Mouse (Mus musculus): Measurements from ENCODE around the gene Trnt1. TPM values are rescaled to one million over a fixed set of nuclear protein-coding genes. Genes with fewer than 3 reads are reported as not detected.

Trnt1 gene
- polyA plus RNA-seq, 1 experiment from 2014 or later: 54.9 TPM

DNA sequence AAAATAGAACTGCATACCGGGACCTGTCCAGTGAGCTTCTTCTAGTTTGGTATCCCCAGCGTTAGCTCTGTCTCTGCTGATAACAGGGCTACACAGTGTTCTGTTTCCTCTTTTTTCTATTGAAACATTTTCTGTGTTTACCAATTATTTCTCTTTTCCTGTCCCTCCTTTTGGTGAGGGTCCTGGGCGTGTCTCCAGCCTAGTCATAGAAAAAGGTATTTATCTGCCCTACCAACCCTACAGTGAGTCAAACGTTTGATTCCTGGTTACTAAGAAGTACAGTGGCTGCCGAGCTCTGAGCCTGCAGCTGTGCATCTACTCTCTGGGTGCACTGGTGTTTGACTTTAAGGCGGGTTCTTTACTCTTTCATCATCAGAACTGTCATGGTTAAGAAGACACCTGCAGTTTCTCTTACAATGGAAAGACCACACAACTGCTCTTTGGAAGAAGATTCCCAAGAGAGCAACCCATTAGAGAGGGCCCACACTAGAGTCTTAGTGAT lies 20.0 kb upstream of the Trnt1 start, which contains the start of gene Il5ra:
Gene Il5ra, minus strand, starts transcription at position 151 of the 502 bp plus-strand sequence.
- H3K4me1 ChIP-seq (replicated peaks): no peaks in the 10 kb centered on the region
- H3K9me3 ChIP-seq: no peaks in the 10 kb centered on the region
- 74% methylated on average over 6 of the region's 6 CpGs for WGBS
- no peak within 1 kb of the TSS for H3K4me3 ChIP-seq
- no peaks in the 10 kb centered on the region for H3K27me3 ChIP-seq (ENCODE audit: insufficient read depth, poor library complexity, severe bottlenecking)
- no peak within 1 kb of the TSS for H3K27ac ChIP-seq
- no peaks in the 10 kb centered on the region for H3K36me3 ChIP-seq
- DNase-seq (ENCODE audit: low spot score): no peak

DNA sequence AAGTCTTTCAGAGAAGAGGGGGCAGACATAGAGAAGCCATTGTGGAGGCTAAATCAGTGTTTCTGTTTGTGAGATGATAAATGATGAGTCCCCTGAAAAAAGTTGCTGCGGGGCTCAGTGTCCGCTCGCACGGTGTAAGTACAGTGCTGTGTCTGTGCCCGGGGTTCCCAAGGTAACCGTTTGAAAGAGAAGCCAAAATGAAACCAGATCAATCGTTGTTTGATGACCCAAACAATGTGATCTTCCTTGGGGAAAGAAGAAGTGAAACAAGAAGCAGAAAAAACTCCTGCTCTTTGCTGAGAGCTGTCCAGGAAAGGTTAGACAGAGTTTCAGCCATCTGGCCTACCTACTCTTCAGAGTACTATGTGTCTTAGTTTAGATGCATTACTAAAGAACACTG lies 18.6 kb upstream of the Trnt1 start:
- H3K9me3 ChIP-seq: no peaks in the 10 kb centered on the region
- no peak for DNase-seq (ENCODE audit: low spot score)
- WGBS: 76% methylated on average over 7 of the region's 7 CpGs
- H3K4me1 ChIP-seq (replicated peaks): no peaks in the 10 kb centered on the region
- no peak overlapping the region for H3K4me3 ChIP-seq
- H3K27me3 ChIP-seq (ENCODE audit: insufficient read depth, poor library complexity, severe bottlenecking): no peaks in the 10 kb centered on the region
- H3K27ac ChIP-seq: no peak overlapping the region
- H3K36me3 ChIP-seq: no peaks in the 10 kb centered on the region

- no peaks in the 10 kb centered on the region for H3K27me3 ChIP-seq (ENCODE audit: insufficient read depth, poor library complexity, severe bottlenecking)
- WGBS: 83% methylated on average over 3 of the region's 3 CpGs
- no peak for DNase-seq (ENCODE audit: low spot score)
- H3K27ac ChIP-seq: no peak overlapping the region
- no peaks in the 10 kb centered on the region for H3K36me3 ChIP-seq
- H3K4me3 ChIP-seq: no peak overlapping the region
- no peaks in the 10 kb centered on the region for H3K4me1 ChIP-seq (replicated peaks)
- no peaks in the 10 kb centered on the region for H3K9me3 ChIP-seq
These were observed 10.6 kb upstream of the Trnt1 start for GRCm38 (mm10) chr6:106758299-106758698.

DNA sequence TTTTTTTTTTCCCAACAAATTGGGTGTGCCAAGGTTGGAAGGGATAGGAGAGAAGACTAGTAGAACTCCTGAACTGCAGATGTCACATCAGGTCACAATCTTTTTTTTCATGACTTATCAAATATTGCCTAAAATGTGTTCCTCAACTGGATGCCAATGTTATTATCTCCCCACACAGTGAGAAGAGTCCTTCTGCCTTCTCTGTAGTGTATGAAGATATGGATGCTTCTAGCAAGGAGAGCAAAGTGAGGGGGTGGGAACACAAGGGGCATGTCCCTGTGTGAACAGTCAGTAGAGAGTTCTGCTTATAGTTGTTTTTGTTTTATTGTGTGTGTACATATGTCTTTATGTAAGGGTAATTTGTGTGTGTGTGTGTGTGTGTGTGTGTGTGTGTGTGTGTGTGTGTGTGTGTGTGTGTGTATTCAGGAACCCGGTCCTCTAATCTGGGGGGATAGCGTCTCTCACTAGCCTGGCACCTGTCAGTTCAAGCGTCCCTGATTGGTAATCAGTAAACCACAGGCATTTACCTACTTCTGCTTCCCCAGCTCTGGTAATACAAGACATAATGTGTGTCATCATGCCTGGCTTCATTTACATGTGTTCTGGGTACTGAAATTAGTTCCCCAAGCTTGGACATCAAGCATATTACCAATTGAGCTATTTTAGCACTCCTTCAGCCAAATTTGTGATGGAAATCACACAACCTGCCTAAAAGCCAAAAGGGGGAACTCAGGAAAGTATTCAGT lies 8.3 kb upstream of the Trnt1 start:
- H3K4me1 ChIP-seq (replicated peaks): no peaks in the 10 kb centered on the region
- H3K36me3 ChIP-seq: no peaks in the 10 kb centered on the region
- H3K27ac ChIP-seq: no peak overlapping the region
- H3K27me3 ChIP-seq (ENCODE audit: insufficient read depth, poor library complexity, severe bottlenecking): no peaks in the 10 kb centered on the region
- no peak overlapping the region for H3K4me3 ChIP-seq
- 79% methylated on average over 3 of the region's 3 CpGs for WGBS
- DNase-seq (ENCODE audit: low spot score): no peak
- H3K9me3 ChIP-seq: no peaks in the 10 kb centered on the region

DNA sequence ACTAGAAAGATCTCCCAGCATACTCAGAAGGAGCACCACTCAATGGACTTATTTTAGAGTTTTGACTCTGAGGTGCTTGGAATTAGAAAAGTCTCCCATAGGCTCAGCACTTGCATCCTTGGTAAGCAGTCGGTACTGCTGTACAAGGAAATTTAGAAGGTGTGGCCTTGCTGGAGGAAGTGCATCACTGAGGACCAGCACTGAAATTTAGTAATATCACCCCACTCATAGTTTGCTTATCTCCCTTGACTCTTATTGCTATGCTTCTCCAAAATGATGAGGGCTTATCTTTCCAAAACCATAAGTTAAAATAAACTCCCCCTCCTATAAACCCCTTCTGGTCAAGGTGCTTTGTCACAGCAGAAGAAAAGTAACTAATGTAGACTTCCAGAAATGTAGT lies 7.4 kb upstream of the Trnt1 start:
- 89% methylated on average over 1 of the region's 1 CpGs for WGBS
- Histone ChIP-seq H3K4me1 (replicated peaks) (no peaks in the 10 kb centered on the region), H3K36me3 (no peaks in the 10 kb centered on the region), H3K27me3 (ENCODE audit: insufficient read depth, poor library complexity, severe bottlenecking) (no peaks in the 10 kb centered on the region), H3K4me3 (no peak overlapping the region), H3K27ac (no peak overlapping the region), H3K9me3 (no peaks in the 10 kb centered on the region)
- DNase-seq (ENCODE audit: low spot score): no peak

- WGBS: 81% methylated on average over 1 of the region's 1 CpGs
- Histone ChIP-seq H3K4me3 (no peak overlapping the region), H3K27me3 (ENCODE audit: insufficient read depth, poor library complexity, severe bottlenecking) (no peaks in the 10 kb centered on the region), H3K4me1 (replicated peaks) (peaks cover 11% of the 10 kb centered on the region), H3K36me3 (no peaks in the 10 kb centered on the region), H3K27ac (no peak overlapping the region), H3K9me3 (no peaks in the 10 kb centered on the region)
- no peak for DNase-seq (ENCODE audit: low spot score)
These were observed 3.0 kb upstream of the Trnt1 start for GRCm38 (mm10) chr6:106765892-106766291.

DNA sequence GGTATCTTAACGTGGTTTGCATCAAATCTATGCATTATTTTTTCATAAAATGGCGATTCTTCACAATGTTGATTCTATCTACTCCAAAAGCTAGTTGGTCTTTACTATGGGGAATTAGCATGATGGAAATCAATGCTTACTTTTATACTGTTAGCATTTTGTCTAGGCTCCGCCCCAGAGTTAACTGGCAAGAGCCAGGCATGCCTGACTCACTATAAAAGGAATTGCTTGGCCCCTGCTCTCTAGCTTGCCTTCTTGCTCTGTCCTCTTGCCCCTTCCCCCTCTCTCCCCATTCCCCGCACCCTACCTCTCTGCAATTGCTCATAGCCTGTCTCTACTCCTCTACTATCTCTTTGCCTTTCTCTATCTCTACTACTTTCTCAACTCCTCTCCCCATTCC lies 2.1 kb upstream of the Trnt1 start:
- Histone ChIP-seq H3K4me1 (replicated peaks) (peaks cover 11% of the 10 kb centered on the region), H3K27ac (no peak overlapping the region), H3K27me3 (ENCODE audit: insufficient read depth, poor library complexity, severe bottlenecking) (no peaks in the 10 kb centered on the region), H3K4me3 (no peak overlapping the region), H3K36me3 (peaks cover 7% of the 10 kb centered on the region; the same call in 1 of the 2 replicates), H3K9me3 (no peaks in the 10 kb centered on the region)
- DNase-seq (ENCODE audit: low spot score): no peak
- WGBS: 77% methylated on average over 4 of the region's 4 CpGs

DNA sequence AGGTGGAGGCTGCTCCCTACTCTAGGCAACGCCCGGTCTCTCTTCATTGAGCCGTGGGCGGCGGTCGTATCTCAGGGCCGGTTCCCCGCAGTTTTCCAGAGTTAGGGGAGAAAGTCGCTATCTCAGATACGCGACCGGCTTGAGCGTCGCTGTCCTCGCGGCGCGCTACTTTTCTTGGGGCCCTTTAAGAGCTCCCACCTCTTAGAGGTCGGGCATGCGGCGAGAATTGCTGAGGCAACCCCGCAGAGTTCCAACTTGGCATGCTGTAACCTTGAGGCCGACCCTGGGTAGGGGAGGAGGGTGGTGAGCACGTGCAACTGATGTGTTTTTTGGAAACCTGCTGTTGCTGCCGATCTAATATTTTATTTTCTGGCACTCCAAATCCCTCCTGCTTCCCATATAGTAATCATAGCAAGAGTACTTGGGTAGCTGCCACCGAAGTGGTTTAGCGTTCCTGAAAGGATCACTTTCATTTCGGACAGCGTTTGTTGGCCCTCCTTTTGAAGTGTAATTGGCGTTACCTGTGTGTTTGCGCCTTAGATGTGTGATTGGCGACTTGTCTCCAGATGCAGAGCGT lies 458 bp downstream of the Trnt1 start:
- H3K4me1 ChIP-seq (replicated peaks): peaks cover 11% of the 10 kb centered on the region
- 2% methylated on average over 33 of the region's 33 CpGs for WGBS
- DNase-seq (ENCODE audit: low spot score): no peak
- H3K9me3 ChIP-seq: no peaks in the 10 kb centered on the region
- H3K27ac ChIP-seq: peak overlapping the region; percentile 85
- peak overlapping the region; percentile 84 for H3K4me3 ChIP-seq
- no peaks in the 10 kb centered on the region for H3K27me3 ChIP-seq (ENCODE audit: insufficient read depth, poor library complexity, severe bottlenecking)
- peaks cover 31% of the 10 kb centered on the region for H3K36me3 ChIP-seq

GRCm38 (mm10) chr6:106770046-106770445 lies 1.1 kb downstream of the Trnt1 start:
- H3K27ac ChIP-seq: no peak overlapping the region
- peaks cover 38% of the 10 kb centered on the region for H3K36me3 ChIP-seq
- H3K9me3 ChIP-seq: no peaks in the 10 kb centered on the region
- H3K27me3 ChIP-seq (ENCODE audit: insufficient read depth, poor library complexity, severe bottlenecking): no peaks in the 10 kb centered on the region
- 68% methylated on average over 4 of the region's 4 CpGs for WGBS
- H3K4me3 ChIP-seq: peak overlapping the region; percentile 84
- DNase-seq (ENCODE audit: low spot score): no peak
- peaks cover 11% of the 10 kb centered on the region for H3K4me1 ChIP-seq (replicated peaks)

DNA sequence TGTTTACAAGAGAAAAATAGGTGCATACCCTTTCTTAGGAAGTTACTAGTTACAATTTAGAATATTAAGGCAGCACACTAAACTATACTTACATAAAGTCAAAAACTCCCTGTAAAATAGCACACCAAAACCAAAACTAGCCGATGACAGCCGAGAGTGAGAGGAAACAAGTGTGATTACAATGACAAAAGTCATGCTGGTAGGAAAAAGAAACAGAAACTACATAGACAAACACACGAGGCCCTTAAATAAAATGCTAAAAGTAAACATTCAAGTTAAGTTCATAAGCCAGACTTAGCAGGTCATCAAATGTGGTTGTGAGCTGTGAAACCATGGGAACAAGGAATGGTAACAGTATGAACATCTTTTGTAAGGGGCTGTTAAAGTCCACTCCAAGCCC lies 18.2 kb downstream of the Trnt1 start:
- 91% methylated on average over 3 of the region's 3 CpGs for WGBS
- no peak for DNase-seq (ENCODE audit: low spot score)
- H3K36me3 ChIP-seq: peaks cover 63% of the 10 kb centered on the region
- H3K27me3 ChIP-seq (ENCODE audit: insufficient read depth, poor library complexity, severe bottlenecking): no peaks in the 10 kb centered on the region
- no peak overlapping the region for H3K4me3 ChIP-seq
- no peaks in the 10 kb centered on the region for H3K4me1 ChIP-seq (replicated peaks)
- H3K27ac ChIP-seq: no peak overlapping the region
- H3K9me3 ChIP-seq: no peaks in the 10 kb centered on the region

DNA sequence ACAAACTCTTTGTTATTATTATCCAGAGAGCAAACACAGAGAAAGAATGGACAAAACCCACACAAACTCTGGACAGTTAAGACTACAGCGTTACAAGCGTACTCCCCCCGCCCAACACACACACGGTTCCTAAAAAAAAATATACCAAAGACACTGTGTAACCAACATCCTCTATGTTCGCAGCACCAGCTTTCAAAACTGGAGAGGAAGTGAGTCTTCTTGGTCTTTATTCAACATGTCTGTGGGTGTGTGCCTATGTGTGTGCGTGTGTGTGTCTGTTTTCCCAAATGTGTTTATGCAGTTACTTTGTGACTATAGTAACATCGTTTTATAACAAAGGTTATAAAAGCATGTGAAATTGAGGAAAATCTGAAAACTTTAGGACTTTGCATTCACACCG lies 22.5 kb downstream of the Trnt1 start:
- Histone ChIP-seq H3K4me1 (replicated peaks) (no peaks in the 10 kb centered on the region), H3K27ac (no peak overlapping the region), H3K36me3 (peaks cover 65% of the 10 kb centered on the region), H3K27me3 (ENCODE audit: insufficient read depth, poor library complexity, severe bottlenecking) (no peaks in the 10 kb centered on the region), H3K4me3 (no peak overlapping the region), H3K9me3 (no peaks in the 10 kb centered on the region)
- DNase-seq (ENCODE audit: low spot score): no peak
- 94% methylated on average over 8 of the region's 8 CpGs for WGBS

DNA sequence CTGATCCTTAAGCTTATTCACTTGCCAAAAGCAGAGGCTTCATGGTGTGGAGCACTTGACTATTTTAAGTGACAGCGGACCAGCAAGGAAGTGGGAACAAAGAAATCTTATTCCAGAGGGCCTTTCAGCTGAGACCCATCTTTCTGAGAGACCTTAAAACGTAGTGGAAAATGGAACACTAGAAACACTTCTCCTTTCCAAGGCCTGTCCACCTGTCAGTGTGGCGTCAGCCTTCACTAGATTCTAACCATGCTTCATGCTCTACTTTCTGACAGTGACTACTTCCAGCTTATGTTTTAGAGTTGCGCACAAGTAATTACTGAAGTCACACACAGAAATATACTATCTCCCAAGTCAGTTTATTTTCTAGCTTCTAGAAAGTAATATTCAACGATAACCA lies 23.6 kb downstream of the Trnt1 start:
- Histone ChIP-seq H3K36me3 (peaks cover 55% of the 10 kb centered on the region), H3K4me3 (no peak overlapping the region), H3K27ac (no peak overlapping the region), H3K4me1 (replicated peaks) (no peaks in the 10 kb centered on the region), H3K9me3 (no peaks in the 10 kb centered on the region), H3K27me3 (ENCODE audit: insufficient read depth, poor library complexity, severe bottlenecking) (no peaks in the 10 kb centered on the region)
- 93% methylated on average over 5 of the region's 5 CpGs for WGBS
- DNase-seq (ENCODE audit: low spot score): no peak

DNA sequence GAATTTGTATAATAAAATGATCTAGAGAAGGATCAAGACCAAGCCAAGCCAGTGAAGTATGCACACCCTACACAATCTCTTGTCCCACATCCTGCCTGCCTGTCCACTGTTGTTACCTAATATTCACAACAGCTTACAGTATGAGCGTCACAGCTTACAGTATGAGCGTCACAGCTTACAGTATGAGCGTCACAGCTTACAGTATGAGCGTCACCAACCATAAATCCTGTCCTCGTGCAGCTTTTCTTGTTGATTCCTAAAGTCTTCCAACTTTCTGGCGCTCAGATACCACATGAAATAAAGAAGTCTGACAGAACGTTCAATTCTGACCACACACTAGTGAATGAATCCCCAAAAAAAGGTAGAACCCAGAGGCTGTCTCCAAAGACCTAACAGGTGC lies 24.2 kb downstream of the Trnt1 start:
- Histone ChIP-seq H3K36me3 (peaks cover 50% of the 10 kb centered on the region), H3K27me3 (ENCODE audit: insufficient read depth, poor library complexity, severe bottlenecking) (no peaks in the 10 kb centered on the region), H3K27ac (no peak overlapping the region), H3K4me3 (no peak overlapping the region), H3K9me3 (no peaks in the 10 kb centered on the region), H3K4me1 (replicated peaks) (no peaks in the 10 kb centered on the region)
- no peak for DNase-seq (ENCODE audit: low spot score)
- 92% methylated on average over 7 of the region's 7 CpGs for WGBS

All from hindbrain, embryonic 10.5 days (tissue).